Mouse (Mus musculus) CH12.LX (cell line): Measurements from ENCODE around the gene Rb1. TPM values are rescaled to one million over a fixed set of nuclear protein-coding genes. Genes with fewer than 3 reads are reported as not detected.
A peak's percentile ranks its signal among the peaks of the same experiment; 100 is the strongest.

Experiments used
- DNase-seq: peaks from one replicate; pipeline ENCODE4 v3.0.0-alpha.2; 2013; ENCODE audit errors: extremely low read depth
- H3K27ac ChIP-seq: 2 replicates; pipeline ENCODE4 v1.5.1; 2012; ENCODE audit warnings: low read depth, mild to moderate bottlenecking, control low read depth, moderate library complexity; ENCODE audit not compliant: insufficient read depth
- H3K27me3 ChIP-seq: replicated peaks from 2 replicates; pipeline ENCODE3; 2012; ENCODE audit warnings: inconsistent platforms
- H3K36me3 ChIP-seq, 2 experiments: replicated peaks in 1 of 2; 2 replicates each; pipeline versions ENCODE3 to v1.6.1; 2012; ENCODE audit warnings: inconsistent platforms in 1 of 2, low read length in 1 of 2, mild to moderate bottlenecking in 1 of 2, mixed read lengths in 1 of 2, moderate library complexity in 1 of 2; ENCODE audit not compliant: control insufficient read depth in 1 of 2, insufficient read depth in 1 of 2
- H3K4me1 ChIP-seq, 2 experiments: 2 replicates each; pipeline ENCODE4 v1.6.1; 2012; ENCODE audit warnings: inconsistent platforms in 1 of 2, moderate library complexity in 1 of 2; ENCODE audit not compliant: insufficient read depth in 2 of 2, control insufficient read depth in 1 of 2
- H3K4me2 ChIP-seq: 2 replicates; pipeline ENCODE4 v1.6.1; 2012; ENCODE audit warnings: low read depth, mild to moderate bottlenecking, control low read depth; ENCODE audit not compliant: poor library complexity, insufficient read depth, severe bottlenecking
- H3K4me3 ChIP-seq, 3 experiments: fragments of 150-350 bp in 1 of 3; sonication (generic) in 1 of 3; replicated peaks in 1 of 3; 2 replicates each; pipeline versions ENCODE3 to v1.5.1; 2011 to 2012; ENCODE audit warnings: low read depth in 2 of 3, low read length in 2 of 3, mild to moderate bottlenecking in 2 of 3, moderate library complexity in 2 of 3, control low read depth in 1 of 3, improper control_type of control experiment in 1 of 3, inconsistent platforms in 1 of 3, mixed read lengths in 1 of 3; ENCODE audit not compliant: poor library complexity in 1 of 3
- H3K79me2 ChIP-seq: replicated peaks from 2 replicates; pipeline ENCODE4 v1.6.1; 2012; ENCODE audit warnings: mild to moderate bottlenecking, moderate library complexity; ENCODE audit not compliant: control insufficient read depth, poor library complexity, insufficient read depth, severe bottlenecking; ENCODE audit errors: extremely low read depth
- H3K9ac ChIP-seq: 2 replicates; pipeline ENCODE4 v1.6.1; 2012; ENCODE audit warnings: low read depth, mild to moderate bottlenecking, control low read depth, moderate library complexity; ENCODE audit not compliant: insufficient read depth
- H3K9me3 ChIP-seq: replicated peaks from 2 replicates; pipeline ENCODE3; 2012; ENCODE audit warnings: low read length, inconsistent platforms, mixed read lengths
- BHLHE40 ChIP-seq: IDR thresholded peaks from 2 replicates; pipeline ENCODE4 v1.6.1; 2011; ENCODE audit warnings: mild to moderate bottlenecking, low read depth, low read length, improper control_type of control experiment
- CHD1 ChIP-seq: IDR thresholded peaks from 2 replicates; pipeline ENCODE4 v1.6.1; 2012; ENCODE audit warnings: low read depth, low read length, improper control_type of control experiment, inconsistent platforms
- CHD2 ChIP-seq: IDR thresholded peaks from 2 replicates; pipeline ENCODE4 v1.6.1; 2011; ENCODE audit warnings: low read length, improper control_type of control experiment
- CTCF ChIP-seq, 2 experiments: IDR thresholded peaks in 1 of 2; conservative IDR thresholded peaks in 1 of 2; 2 replicates each; pipeline ENCODE4 v1.5.1; 2011 to 2012; ENCODE audit warnings: low read depth in 2 of 2, low read length in 2 of 2, improper control_type of control experiment in 1 of 2, inconsistent platforms in 1 of 2, mild to moderate bottlenecking in 1 of 2, moderate library complexity in 1 of 2
- E2F4 ChIP-seq: IDR thresholded peaks from 2 replicates; pipeline ENCODE4 v1.6.1; 2011; ENCODE audit warnings: low read depth, low read length, improper control_type of control experiment; ENCODE audit not compliant: insufficient replicate concordance
- ELF1 ChIP-seq: IDR thresholded peaks from 2 replicates; pipeline ENCODE4 v1.6.1; 2014; ENCODE audit warnings: low read depth, mild to moderate bottlenecking, inconsistent platforms, low read length, improper control_type of control experiment
- EP300 ChIP-seq: IDR thresholded peaks from 2 replicates; pipeline ENCODE4 v1.6.1; 2011; ENCODE audit warnings: low read length, improper control_type of control experiment
- ETS1 ChIP-seq: conservative IDR thresholded peaks from 2 replicates; pipeline ENCODE4 v1.6.1; 2012; ENCODE audit warnings: low read depth, mild to moderate bottlenecking, inconsistent platforms, low read length, improper control_type of control experiment, moderate library complexity
- GABPA ChIP-seq: IDR thresholded peaks from 2 replicates; pipeline ENCODE4 v1.6.1; 2012; ENCODE audit warnings: low read depth, low read length, improper control_type of control experiment, inconsistent platforms; ENCODE audit not compliant: insufficient replicate concordance
- HCFC1 ChIP-seq: IDR thresholded peaks from 2 replicates; pipeline ENCODE4 v1.6.1; 2012; ENCODE audit warnings: low read depth, mild to moderate bottlenecking, inconsistent platforms, low read length, improper control_type of control experiment
- IRF4 ChIP-seq: IDR thresholded peaks from 2 replicates; pipeline ENCODE4 v1.6.1; 2014; ENCODE audit warnings: low read depth, mild to moderate bottlenecking, inconsistent platforms, low read length, improper control_type of control experiment
- JUN ChIP-seq: IDR thresholded peaks from 2 replicates; pipeline ENCODE4 v1.6.1; 2011; ENCODE audit warnings: low read depth, mild to moderate bottlenecking, low read length, improper control_type of control experiment, moderate library complexity; ENCODE audit not compliant: insufficient read depth
- KAT2A ChIP-seq: IDR thresholded peaks from 2 replicates; pipeline ENCODE4 v1.6.1; 2012; ENCODE audit warnings: low read length, improper control_type of control experiment, inconsistent platforms; ENCODE audit not compliant: insufficient replicate concordance
- MAFK ChIP-seq: IDR thresholded peaks from 2 replicates; pipeline ENCODE4 v1.6.1; 2011; ENCODE audit warnings: low read length, improper control_type of control experiment; ENCODE audit not compliant: insufficient replicate concordance
- MAX ChIP-seq: IDR thresholded peaks from 2 replicates; pipeline ENCODE4 v1.6.1; 2011; ENCODE audit warnings: low read length, improper control_type of control experiment
- MAZ ChIP-seq: IDR thresholded peaks from 2 replicates; pipeline ENCODE4 v1.6.1; 2012; ENCODE audit warnings: low read depth, mild to moderate bottlenecking, inconsistent platforms, low read length, improper control_type of control experiment, moderate library complexity
- MXI1 ChIP-seq: IDR thresholded peaks from 2 replicates; pipeline ENCODE4 v1.6.1; 2011; ENCODE audit warnings: mild to moderate bottlenecking, low read depth, low read length, improper control_type of control experiment
- MYC ChIP-seq: IDR thresholded peaks from 2 replicates; pipeline ENCODE4 v1.6.1; 2011; ENCODE audit warnings: low read depth, mild to moderate bottlenecking, improper control_type of control experiment, low read length
- NRF1 ChIP-seq: IDR thresholded peaks from 2 replicates; pipeline ENCODE4 v1.6.1; 2014; ENCODE audit warnings: low read depth, mild to moderate bottlenecking, inconsistent platforms, low read length, improper control_type of control experiment, moderate library complexity
- PAX5 ChIP-seq: IDR thresholded peaks from 2 replicates; pipeline ENCODE4 v1.6.1; 2012; ENCODE audit warnings: low read length, inconsistent platforms, mixed read lengths
- POLR2A ChIP-seq: IDR thresholded peaks from 2 replicates; pipeline ENCODE4 v1.6.1; 2011; ENCODE audit warnings: low read depth, mild to moderate bottlenecking, improper control_type of control experiment, low read length
- POLR2AphosphoS2 ChIP-seq: IDR thresholded peaks from 2 replicates; pipeline ENCODE4 v1.6.1; 2011; ENCODE audit warnings: low read depth, low read length, improper control_type of control experiment
- RAD21 ChIP-seq: IDR thresholded peaks from 2 replicates; pipeline ENCODE4 v1.6.1; 2011; ENCODE audit warnings: low read depth, mild to moderate bottlenecking, low read length, improper control_type of control experiment, moderate library complexity
- SIN3A ChIP-seq: IDR thresholded peaks from 2 replicates; pipeline ENCODE4 v1.6.1; 2012; ENCODE audit warnings: low read length, improper control_type of control experiment, inconsistent platforms
- SMC3 ChIP-seq: IDR thresholded peaks from 2 replicates; pipeline ENCODE4 v1.6.1; 2011; ENCODE audit warnings: low read depth, low read length, improper control_type of control experiment
- TBP ChIP-seq: conservative IDR thresholded peaks from 2 replicates; pipeline ENCODE4 v1.6.1; 2011; ENCODE audit warnings: low read depth, low read length, improper control_type of control experiment
- TCF12 ChIP-seq: IDR thresholded peaks from 2 replicates; pipeline ENCODE4 v1.6.1; 2014; ENCODE audit warnings: low read depth, mild to moderate bottlenecking, inconsistent platforms, low read length, improper control_type of control experiment
- UBTF ChIP-seq: IDR thresholded peaks from 2 replicates; pipeline ENCODE4 v1.6.1; 2012; ENCODE audit warnings: low read depth, mild to moderate bottlenecking, inconsistent platforms, low read length, improper control_type of control experiment, moderate library complexity
- ZC3H11A ChIP-seq: IDR thresholded peaks from 2 replicates; pipeline ENCODE4 v1.6.1; 2012; ENCODE audit warnings: low read depth, mild to moderate bottlenecking, inconsistent platforms, low read length, improper control_type of control experiment
- ZMIZ1 ChIP-seq: IDR thresholded peaks from 2 replicates; pipeline ENCODE4 v1.6.1; 2012; ENCODE audit warnings: low read depth, mild to moderate bottlenecking, inconsistent platforms, low read length, improper control_type of control experiment
- dilution Hi-C: fragments of 300-500 bp; cut with MboI; formaldehyde crosslinking; loops from 2 replicates; pipeline ENCODE4 v1.14.3; 2020; ENCODE audit warnings: low sequenced_read_pairs; ENCODE audit not compliant: extremely low pct_unique_long_range_greater_than_20kb, extremely low pct_ligation_motif_present
- in situ Hi-C: fragments of 300-500 bp; cut with MboI; formaldehyde crosslinking; loops from 3 replicates; pipeline ENCODE4 v1.14.3; 2019; ENCODE audit warnings: low sequenced_read_pairs, low pct_ligation_motif_present, low pct_unique_long_range_greater_than_20kb, mixed read lengths
- polyA plus RNA-seq: library from polyadenylated mRNA; unstranded; fragments of >175 nt; gene quantifications from 2 replicates; pipeline ENCODE4 v1.2.1, GENCODE M21; 2012; ENCODE audit warnings: low read depth; ENCODE audit not compliant: insufficient read length
- total RNA-seq, 2 experiments: library from RNA; depleted of rRNA; stranded (reverse); fragments of 300-350 nt in 1 of 2; fragments of >200 nt in 1 of 2; gene quantifications; 2 replicates each; pipeline ENCODE4 v1.2.3; 2012 to 2014

Gene Rb1
- total and polyA plus RNA-seq, 3 experiments, result 13.6 to 16.7 (median 15.2) TPM

GRCm38 (mm10) chr14:73165136-73165535 lies 160.5 kb downstream of the Rb1 start:
- Histone ChIP-seq H3K4me2 (no peak overlapping the region), H3K27ac (no peak overlapping the region), H3K36me3 (peaks cover 15 to 43% of the 10 kb centered on the region in 2 experiments), H3K79me2 (no peaks in the 10 kb centered on the region), H3K4me3 (no peak overlapping the region)
- DNase-seq, result no peak
- dilution Hi-C loops, result no loop called here
- TF ChIP-seq NRF1 (no peak), MYC (no peak), UBTF (no peak), ETS1 (no peak), MAFK (no peak), CHD1 (no peak), JUN (no peak), CTCF (conservative IDR thresholded peaks at IDR 0.05 in 1 of 2, IDR thresholded peaks at IDR 0.05 in 1 of 2; ENCODE audit: low read depth in 2 of 2, low read length in 2 of 2) (no peak; a peak in 1 of 4 replicates), MAX (no peak), POLR2A (no peak), POLR2AphosphoS2 (no peak), TBP (no peak), MXI1 (no peak)
- TF ChIP-seq, all 38 proteins: peak for 0
- Histone ChIP-seq H3K9me3 (no peaks in the 10 kb centered on the region), H3K9ac (no peak overlapping the region), H3K4me1 (peaks cover 5 to 36% of the 10 kb centered on the region in 2 experiments), H3K27me3 (no peaks in the 10 kb centered on the region)
- in situ Hi-C loops, result no loop called here

- peaks cover 15 to 47% of the 10 kb centered on the region in 2 experiments for H3K36me3 ChIP-seq
- no peaks in the 10 kb centered on the region for H3K27me3 ChIP-seq
- in situ Hi-C loops, result no loop called here
- dilution Hi-C loops, result no loop called here
- H3K9me3 ChIP-seq, result no peaks in the 10 kb centered on the region
- H3K27ac ChIP-seq, result no peak overlapping the region
- peaks cover 8 to 29% of the 10 kb centered on the region in 2 experiments for H3K4me1 ChIP-seq
- H3K4me2 ChIP-seq, result no peak overlapping the region
- no peak overlapping the region for H3K9ac ChIP-seq
- DNase-seq, result peak; percentile 53
- no peak overlapping the region for H3K4me3 ChIP-seq
- H3K79me2 ChIP-seq, result no peaks in the 10 kb centered on the region
- TF ChIP-seq RAD21, result no peak
- no peak for TF ChIP-seq GABPA
- TF ChIP-seq HCFC1, result peak; percentile 20; the same call in 1 of the 2 replicates
- 0 out of 2 replicates have a peak, but pooled peaks have one; percentile 46 for TF ChIP-seq MYC
- no peak for TF ChIP-seq CHD1
- TF ChIP-seq KAT2A, result no peak
- TF ChIP-seq EP300, result no peak
- TF ChIP-seq ZC3H11A, result no peak
- peak; percentile 52; the same call in 1 of the 2 replicates for TF ChIP-seq ELF1
- peak; percentile 72 for TF ChIP-seq NRF1
- TF ChIP-seq IRF4, result 0 out of 2 replicates have a peak, but pooled peaks have one; percentile 8
- TF ChIP-seq MAFK, result no peak
- TF ChIP-seq MAZ, result no peak
- peak; percentile 76 for TF ChIP-seq BHLHE40
- TF ChIP-seq CHD2, result no peak
- no peak for TF ChIP-seq POLR2AphosphoS2
- peak; percentile 45; the same call in 1 of the 2 replicates for TF ChIP-seq MXI1
- no peak for TF ChIP-seq JUN
- TF ChIP-seq TCF12, result peak; percentile 54; the same call in 1 of the 2 replicates
- TF ChIP-seq SIN3A, result no peak
- TF ChIP-seq UBTF, result no peak
- TF ChIP-seq MAX, result 0 out of 2 replicates have a peak, but pooled peaks have one; percentile 21
- TF ChIP-seq TBP, result no peak
- TF ChIP-seq E2F4, result no peak
- TF ChIP-seq ZMIZ1, result no peak
- TF ChIP-seq PAX5, result no peak
- TF ChIP-seq ETS1, result peak; percentile 49
- no peak for TF ChIP-seq SMC3
Measured at GRCm38 (mm10) chr14:73163363-73163998, 162.1 kb downstream of the Rb1 start.
